Mouse (Mus musculus) heart, adult 2 months (tissue): ENCODE results near the gene Cntnap5c.

ENCODE experiments used
- CTCF ChIP-seq: fragments of 200-600 bp; IDR thresholded peaks from 2 replicates; pipeline ENCODE4 v1.8.1; 2022; ENCODE audit warnings: antibody characterized with exemption, mild to moderate bottlenecking, moderate library complexity
- EP300 ChIP-seq: fragments of 200-500 bp; IDR thresholded peaks from 2 replicates; pipeline ENCODE4 v1.6.1; 2011; ENCODE audit warnings: low read depth, low read length, control low read depth; ENCODE audit not compliant: insufficient read depth
- POLR2A ChIP-seq: fragments of 200-500 bp; IDR thresholded peaks from 2 replicates; pipeline ENCODE4 v1.6.1; 2011; ENCODE audit warnings: mild to moderate bottlenecking, low read depth, low read length, control low read depth; ENCODE audit not compliant: insufficient read depth

DNA sequence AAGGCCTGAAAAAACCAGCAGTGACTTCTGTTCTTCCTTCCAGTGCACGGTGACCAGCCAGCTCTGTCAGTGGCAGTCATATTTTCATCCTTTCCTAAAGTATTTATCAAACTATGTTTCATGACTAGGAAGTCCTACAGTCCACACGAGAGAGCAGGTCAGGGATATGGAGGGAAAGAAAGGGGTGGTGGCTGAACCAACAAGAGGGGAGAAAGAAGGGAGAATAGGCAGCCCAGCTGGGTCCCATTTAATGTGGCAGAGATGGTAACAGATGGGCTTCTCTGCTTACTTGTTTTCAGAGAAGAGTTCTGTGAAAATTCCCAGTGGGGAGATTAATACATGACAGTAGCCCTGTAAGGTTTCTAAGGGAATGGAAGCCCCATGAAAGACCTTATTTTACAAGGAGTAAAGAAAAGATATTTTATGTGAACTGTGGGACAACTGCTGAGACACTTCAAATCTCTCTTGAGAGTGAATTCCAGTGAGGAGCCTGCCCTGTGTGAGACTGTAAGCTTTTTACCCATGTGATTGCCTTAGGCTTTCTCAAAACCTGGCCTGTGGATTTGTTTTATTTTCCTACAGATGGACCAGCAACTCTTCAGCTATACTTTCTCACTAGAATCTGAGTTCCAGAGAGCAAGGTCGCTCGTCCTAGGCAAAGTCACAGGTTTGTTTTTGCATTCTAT is 594.4 kb downstream of the Cntnap5c start:
- TF ChIP-seq POLR2A: no peak
- TF ChIP-seq CTCF: no peak
- TF ChIP-seq EP300: no peak
